Mouse (Mus musculus) forelimb bud, embryonic 11.5 days (tissue): Measurements from ENCODE around the gene Klrb1a.
A peak's percentile ranks its signal among the peaks of the same experiment; 100 is the strongest.
"Not testable (repeated sequence)": the region's sequence is repeated elsewhere in the genome, so short reads cannot be mapped to it uniquely, and the experiment has no call there.

ENCODE experiments used
- DNase-seq: peaks from one replicate; pipeline ENCODE4 v3.0.0-alpha.2; 2012; ENCODE audit warnings: low read depth, low spot score

The Klrb1a gene

DNA sequence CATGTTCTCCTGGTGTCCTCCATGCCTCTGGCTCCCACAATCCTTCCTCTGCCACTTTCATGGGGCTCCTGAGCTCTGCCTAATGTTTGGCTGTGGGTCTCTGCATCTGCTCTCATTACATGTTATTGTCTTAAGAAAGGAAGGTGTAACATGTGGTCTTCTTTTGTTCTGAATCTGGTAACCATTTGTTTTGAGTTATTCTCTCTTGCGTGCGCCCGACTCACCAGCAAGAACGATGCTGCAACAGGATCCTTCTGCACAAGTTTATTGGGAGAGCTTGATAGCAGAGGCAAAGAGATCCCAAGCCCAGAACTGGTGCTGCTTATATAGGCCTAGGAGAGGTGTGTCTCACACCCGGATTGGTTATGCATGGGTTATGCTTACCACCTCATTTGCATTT is at the start of gene Klrb1a:
Gene Klrb1a (minus strand): TSS at position 101 of the 400 bp plus-strand sequence.
- DNase-seq, result not testable (repeated sequence)

DNA sequence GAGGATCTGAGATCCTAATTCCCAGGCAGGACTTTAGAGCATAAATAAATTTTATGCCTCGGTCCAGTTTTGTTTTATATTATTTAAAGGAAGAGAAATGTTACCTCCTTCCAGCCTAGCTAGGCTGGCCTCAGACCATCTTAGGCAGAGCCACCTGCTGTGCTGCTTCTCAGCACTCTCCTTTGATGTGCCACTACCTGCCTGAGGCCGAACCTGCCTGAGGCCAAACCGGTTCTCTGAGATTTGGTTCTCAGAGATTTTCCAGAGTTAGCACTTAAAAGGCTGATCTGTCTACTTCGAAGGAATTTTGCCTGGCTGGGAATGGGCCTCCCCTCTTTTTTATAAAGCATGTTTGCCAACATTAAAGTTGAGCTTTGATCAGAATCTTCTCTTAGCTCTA is 46.6 kb upstream of the Klrb1a start:
- no peak for DNase-seq

DNA sequence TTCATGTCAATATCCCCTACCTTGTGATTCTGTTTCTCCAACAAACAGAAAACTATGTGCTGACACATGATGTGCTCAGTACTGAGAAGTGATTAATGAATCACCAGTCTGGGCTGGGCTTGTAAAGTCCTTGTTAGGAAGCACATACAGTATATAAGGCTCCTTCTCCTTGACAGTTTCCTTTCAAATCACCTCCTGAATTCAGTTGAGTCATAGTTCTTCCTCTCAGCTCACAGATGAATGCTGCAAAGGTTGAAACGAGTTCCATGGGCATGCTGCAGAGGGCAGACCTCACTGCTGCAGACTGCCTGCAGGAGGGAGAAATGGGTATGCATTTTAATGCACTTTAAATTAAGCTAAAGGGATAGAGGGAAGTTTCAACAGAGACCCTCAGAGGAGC is 38.9 kb upstream of the Klrb1a start, which contains the start of gene Clec2h:
Gene Clec2h (plus strand): TSS at position 180 of the 400 bp plus-strand sequence.
- DNase-seq, result no peak

DNA sequence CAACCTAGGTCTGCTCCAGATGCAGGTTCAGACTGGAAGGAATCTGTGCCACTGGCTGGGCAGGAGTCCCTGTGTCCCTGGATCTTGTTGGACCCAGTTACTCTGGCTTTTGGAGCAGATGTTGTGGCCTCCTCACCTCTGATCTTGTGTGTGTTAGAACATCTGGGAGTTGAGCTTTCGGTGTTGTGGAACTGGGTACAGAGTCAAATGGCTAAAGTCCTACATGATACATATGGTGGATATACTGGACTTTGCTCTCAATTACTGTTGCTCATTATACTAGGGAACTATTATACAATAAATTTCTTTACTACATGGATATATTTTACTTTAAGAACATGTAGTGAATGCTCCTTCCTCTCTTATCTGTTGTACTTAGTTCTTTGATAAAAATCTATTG is 37.9 kb upstream of the Klrb1a start:
- no peak for DNase-seq

DNA sequence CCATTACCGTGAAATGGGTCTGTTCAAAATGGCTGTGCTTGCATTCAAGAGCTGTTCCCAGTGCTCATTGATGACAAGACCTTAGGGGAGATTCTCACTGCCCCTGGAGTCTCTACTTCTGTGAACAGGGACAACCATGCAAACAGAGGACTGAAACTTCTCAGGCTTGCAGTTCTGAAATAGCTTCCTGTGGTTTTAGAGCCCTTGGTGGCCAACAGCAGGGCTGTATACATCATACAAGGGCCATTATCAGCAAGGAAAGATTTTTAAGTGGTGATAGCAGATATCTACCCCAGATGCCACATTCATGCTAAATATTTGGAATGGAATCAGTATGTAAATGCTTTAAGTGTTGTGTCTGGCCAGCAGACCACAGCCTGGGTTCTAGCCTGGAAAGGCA is 29.6 kb upstream of the Klrb1a start:
- no peak for DNase-seq

DNA sequence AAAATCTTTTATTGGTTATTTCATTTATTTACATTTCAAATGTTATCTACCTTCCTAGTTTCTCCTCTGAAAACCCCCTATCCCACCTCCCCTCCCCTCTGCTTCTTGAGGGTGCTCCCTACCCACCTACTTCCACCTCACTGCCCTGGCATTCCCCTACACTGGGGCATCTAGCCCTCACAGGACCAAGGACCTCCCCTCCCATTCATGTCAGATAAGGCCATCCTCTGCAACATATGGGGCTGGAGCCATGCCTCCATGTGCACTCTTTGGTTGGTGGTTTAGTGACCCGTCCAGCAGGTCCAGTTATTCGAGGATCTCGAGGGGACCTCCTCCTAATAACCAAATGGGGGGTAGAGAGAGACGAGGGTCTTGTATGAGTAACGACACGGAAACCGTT is 27.5 kb upstream of the Klrb1a start:
- not testable (repeated sequence) for DNase-seq

DNA sequence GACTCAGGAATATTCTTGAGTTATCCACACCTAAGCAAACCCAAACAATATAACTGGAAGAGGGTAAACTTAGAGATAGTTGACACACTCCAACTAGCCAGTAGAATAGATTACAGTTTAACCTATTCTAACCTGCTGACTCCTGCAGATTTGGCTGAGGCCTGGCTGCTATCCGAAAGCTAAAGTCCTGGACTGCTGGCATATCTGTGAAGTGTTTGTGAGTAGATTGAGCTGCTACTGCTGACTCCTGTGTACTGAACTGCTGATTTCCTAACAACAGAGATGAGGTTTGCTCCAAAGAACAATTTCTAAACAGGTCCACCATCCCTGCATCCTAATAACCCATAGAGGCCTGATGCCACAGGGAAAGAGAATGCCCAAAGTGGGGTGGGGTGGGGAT is 26.9 kb upstream of the Klrb1a start:
- DNase-seq, result no peak

DNA sequence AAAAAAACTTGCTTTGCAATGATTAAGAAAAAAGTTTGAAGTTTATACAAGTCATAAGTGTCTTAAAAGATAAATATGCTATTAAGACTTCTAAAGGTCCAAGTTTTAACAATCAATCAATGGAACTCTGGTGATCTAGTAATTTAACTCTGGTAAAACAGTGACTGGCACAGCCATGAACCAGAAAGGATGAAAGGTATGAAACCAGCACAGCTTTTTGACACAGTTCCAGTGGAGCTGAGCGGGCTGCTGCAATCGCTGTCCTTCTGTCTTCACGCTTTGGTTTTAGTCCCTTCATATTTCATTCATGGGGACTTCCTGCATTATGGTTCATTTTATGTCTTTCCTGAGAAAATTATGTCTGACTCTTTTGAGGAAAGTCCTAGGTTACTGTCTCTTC is 26.3 kb upstream of the Klrb1a start:
- no peak for DNase-seq

DNA sequence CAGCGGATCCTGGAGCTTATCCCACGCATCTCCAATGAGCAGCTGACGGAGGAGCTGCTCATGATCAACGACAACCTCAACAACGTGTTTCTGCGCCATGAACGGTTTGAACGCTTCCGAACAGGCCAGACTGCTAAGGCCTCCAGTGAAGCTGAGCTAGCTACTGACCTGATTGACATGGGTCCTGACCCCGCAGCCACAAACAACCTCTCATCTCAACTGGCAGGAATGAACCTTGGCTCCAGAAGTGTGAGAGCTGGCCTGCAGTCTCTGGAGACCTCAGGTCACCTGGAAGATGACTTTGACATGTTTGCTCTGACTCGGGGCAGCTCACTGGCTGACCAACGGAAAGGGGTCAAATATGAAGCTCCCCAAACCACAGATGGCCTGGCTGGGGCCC is 22.4 kb upstream of the Klrb1a start:
- DNase-seq, result not testable (repeated sequence)

DNA sequence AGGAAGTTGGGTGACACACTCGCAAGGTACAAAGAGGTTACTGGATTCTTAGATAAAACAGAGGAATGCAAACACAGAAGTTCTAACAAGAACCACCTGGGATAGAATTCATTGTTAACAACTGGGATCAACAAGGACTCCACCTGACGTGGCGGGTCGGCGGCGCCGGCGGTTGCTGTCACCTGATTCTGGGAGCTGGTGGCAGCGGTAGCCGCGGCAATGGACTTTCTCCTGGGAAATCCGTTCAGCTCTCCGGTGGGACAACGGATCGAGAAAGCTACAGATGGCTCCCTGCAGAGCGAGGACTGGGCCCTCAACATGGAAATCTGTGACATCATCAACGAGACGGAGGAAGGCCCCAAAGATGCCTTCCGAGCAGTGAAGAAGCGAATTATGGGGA is 21.4 kb upstream of the Klrb1a start:
- not testable (repeated sequence) for DNase-seq

DNA sequence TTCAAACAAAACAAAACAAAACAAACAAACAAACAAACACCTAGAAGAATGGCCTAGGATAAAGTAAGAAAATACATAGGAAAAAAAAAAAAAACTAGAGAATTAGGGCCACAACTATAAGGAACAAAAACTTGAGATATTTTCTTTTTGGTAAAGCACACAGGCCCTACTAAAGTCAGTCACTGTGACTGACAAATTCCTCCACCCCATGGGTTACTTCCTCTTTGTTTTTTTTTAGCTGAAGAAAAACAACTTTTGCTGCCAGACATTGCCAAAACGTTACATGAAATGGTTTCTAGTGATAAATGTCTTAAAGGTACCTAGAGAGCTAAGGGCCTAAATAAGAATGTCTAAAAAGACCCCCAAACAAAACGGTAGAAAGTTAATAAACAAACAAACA is 20.7 kb upstream of the Klrb1a start:
- no peak for DNase-seq

DNA sequence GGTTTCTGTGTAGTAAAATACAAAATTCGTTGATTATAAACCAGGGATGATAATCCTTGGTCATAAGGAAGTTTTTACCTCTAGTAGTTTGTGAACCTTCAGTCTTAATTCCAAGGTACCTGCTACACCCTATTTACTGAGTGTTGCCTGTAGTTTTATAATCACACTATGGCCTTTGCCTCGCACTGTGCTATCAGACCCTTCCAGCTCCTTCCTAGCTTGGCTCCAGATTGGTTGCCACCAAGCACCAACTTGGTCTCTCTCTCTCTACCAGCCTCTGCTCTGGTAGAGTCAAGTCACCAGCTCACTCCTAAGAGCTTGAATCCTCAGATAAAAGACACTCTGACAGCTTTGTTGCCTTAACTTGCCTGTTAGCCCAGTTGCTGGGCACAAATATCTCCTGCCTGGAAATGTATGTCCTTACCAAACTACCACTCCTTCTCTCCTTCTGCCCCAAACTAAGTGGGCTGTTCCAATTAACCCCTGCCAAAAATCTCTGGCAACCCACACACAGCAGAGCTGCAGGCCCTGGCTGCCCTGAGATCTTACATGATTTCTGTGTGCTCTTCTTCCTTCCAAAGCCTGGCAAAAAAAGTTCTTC is 17.9 kb upstream of the Klrb1a start:
- no peak for DNase-seq

DNA sequence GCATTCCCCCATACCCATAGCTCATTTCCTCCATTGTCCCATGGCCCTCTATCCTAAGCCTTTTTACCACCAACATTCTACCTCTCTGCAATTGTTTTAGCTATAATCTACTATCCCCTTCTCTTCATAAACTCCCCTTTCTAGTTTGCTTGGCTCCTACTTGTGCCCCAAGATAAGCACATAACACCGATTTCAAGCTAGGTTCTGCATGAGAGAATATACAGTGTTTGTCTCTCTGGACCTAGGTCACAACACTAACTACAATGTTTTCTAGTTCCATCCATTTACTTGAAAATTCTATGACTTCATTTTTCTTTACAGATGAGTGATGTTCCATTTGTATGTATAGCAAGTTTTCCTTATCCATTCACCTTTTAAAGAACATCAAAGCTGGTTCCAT is 17.3 kb upstream of the Klrb1a start:
- no peak for DNase-seq

DNA sequence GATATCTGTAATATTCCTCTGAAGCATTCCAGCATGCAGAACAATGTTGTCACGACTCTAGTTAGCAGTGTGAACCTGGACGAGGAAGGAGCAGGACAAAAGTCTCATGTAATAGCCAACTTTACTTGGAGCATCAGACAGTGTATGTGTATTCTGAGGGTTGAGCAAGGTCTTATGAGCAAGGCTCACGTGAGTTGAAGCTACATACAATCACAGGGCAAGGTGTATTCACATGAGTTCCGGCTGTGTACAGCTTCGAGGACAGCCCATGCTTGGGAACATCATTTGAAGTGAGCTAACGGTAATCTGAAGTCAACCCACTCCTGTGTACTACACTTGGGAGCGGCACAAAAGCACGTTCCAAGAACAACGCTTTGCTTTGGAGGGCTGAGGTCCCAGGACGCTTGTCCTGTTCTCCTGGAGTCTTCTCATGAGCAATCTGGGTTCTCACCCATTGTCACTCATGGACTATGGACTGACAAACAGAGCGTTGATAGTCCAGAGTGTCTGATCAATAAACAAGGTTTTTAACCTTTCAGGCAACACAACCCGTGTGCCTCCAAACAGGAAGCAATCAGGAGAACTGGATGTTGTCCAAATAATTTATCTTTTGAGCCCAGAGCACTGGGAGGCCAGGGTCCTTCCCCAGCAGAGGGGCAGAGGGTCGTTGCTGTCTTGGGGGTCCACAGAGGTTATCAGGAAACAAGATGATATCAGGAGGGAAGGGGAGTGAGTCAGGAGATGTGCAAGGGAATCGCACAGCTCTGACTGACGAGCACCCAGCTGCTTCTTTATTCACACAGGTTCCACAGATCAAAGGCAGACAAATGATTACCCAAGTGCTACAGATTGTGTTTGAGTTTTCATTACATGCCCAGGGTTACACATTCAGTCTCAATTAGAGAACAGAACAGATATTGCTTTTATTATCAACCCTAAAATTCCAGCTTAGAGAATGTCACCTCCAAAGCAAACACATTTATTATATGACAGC is 7.9 kb upstream of the Klrb1a start:
- not testable (repeated sequence) for DNase-seq

DNA sequence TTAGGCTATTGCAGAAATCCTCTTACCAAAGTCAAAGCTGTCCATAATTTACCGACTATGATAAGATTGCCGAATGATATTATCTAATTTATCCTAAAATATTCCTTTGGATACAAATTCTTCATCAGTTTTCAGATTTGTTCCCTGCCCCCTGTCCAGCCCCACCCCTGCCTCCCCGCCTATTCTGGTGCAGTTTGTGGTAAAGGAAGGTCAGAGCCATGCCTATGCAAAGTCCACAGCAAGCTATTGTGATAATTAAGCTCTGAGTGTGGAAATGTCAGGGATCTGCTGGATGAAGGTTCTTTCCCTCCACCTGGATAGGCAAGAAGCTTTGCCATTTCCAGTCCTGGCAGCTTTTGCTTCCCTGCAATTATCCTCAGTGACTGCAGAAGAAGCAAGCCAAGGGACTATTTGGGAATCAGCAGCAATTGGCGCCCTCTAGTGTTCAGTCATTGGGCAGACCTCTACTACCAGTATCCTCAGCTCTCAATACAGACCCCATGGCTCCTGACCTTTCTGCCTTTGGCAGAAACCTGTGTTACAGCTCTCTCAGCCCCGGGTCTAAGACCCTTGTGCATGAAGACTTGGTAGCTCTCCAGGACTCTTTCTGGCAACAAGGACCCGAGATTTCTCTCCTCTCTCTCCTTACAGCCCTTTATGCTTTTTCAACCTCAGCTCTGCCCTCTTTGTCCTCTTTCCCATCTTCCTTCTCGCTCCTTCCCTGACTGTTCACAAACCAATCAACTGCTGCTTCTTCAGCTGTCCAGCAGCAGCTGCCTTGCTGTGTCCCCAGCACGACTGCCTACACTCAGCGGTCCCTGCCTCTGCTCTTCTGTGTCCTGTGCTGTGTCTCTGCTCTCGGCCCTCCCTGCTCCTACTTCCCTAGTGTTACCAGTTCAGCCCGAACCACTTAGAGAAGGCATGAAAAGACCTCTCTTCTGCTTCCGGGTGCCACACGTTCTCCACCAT is 6.7 kb upstream of the Klrb1a start:
- DNase-seq, result peak; percentile 61

DNA sequence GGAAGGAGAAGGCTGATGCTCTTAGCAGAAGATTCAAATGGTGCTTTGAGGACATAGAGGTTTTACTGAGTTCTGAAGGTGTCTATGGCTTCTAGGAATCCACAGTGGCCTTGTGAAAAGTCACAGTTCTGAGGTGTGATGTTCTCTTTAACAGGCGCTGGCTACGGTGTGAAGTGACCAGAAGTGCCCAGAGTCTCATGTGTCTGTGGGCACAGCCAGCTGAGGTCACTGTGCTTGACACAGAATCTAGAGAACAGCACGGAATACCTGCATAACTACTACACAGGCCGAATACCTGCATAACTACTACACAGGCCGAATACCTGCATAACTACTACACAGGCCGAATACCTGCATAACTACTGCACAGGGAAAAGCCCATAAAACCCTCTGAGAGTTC is 1.9 kb upstream of the Klrb1a start:
- not testable (repeated sequence) for DNase-seq

DNA sequence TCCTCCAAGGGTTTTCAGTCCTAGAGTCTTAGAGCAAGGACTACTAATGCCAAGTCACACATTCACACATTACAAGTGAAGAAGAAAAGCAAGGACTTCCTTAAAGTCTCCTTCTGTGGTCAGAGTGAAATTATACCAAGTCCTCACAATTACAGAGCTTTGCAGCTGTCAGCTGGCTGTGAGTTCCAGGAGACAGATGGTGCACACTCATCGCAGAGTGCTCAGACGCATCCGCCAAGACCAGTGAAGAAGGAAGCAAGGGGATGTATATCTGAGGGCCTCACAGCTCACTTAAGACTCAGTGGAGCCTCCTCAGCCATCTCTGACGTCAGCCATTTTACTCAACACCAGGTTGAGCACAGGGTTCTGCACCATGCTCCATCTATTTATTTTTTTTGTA is 1.1 kb upstream of the Klrb1a start:
- DNase-seq, result no peak

DNA sequence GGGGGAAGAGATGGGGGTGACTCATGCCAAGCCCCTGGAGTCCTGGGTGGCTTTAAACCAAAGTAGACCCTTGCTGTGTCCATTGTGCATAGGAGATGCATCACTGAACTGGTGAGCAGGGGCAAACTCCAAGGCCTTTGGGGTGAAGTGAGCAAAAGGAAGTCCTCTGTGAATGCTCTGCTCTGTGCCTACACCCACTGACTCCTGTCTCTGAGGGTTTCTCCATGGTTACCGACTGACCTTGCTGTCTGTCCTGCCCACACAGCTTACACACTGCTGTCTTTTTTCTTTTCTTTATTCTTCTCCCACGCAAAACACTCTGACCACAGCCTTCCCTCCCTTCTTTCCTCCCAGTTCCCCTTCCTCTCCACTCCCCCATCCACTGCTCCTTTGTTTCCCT is 600 bp downstream of the Klrb1a start:
- DNase-seq, result no peak

DNA sequence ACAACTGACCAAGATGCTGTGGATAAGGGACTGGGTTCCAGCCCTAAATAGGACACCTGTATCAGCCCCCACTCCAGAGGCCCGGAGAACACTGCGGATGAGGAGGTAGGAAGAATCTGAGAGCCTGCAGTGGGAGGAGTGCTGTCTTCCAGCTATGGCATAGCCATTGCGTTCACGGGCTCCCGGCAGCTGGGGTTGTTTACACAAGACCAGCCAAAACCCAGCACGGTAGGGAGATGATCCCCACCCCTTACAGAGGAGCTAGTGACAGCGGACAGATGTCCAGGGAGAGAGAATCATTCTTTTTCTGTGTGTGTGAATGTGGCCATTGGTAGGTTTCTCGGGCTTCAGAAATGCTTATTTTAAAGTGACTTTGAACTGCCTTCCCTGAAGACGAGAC is 17.0 kb downstream of the Klrb1a start:
- no peak for DNase-seq

DNA sequence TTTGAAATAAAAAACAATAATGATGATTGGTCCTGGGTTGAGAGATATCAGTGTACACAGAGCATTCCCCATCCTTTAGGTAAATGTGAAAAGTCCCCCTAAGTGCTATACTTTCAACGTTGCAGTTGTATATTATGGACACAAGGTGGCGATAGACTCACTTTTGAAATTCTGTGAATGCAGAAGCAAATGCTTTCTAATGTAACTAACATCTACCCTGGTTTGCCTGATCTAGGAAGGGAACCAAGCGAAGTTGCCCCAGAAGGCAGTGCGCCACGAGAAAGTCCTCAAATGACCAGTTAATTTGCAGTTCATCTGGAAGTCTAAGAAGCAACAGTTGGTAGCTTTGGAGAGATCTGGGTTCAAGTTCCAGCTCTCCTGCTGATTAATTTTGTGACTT is 18.8 kb downstream of the Klrb1a start:
- DNase-seq, result no peak

DNA sequence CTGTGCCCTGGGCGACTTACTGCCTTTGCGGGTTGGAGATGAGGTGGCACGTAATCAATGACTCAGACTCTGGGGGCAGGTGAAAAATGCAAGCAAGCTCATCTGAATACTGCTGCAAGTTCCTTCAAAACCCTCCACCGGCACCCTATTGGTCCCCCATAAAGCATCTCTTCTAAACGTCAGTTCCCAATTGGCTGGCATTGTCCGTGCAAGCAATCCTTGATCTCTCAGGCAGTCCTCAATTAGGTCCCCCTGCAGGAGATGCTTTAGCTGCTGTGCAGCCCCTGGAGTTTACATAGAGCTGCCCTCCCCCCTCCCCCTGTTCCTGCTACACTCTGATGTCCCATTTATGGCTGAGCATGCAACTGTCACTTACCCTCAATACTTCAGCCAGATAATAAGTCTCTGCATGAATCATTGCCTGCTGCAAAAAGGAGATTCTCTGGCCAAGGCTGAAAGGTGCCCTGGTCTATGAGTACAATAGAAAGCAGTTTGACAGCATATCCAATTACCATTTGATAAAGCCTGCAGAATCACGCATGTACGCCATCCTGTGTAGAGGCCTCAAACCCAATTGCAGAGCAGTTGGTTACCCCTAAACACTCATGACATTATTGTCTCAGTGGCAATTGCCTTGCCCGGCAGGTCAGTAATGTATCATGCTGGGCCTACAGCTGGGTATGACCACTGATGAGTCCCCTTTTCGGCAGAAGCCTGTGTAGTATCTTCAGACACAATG is 20.7 kb downstream of the Klrb1a start:
- DNase-seq, result no peak
